Mouse (Mus musculus): ENCODE results near the gene Grb10. TPM values are rescaled to one million over a fixed set of nuclear protein-coding genes. Genes with fewer than 3 reads are reported as not detected.

Grb10 gene
- polyA plus RNA-seq (2015; fragmentation: Illumina TruSeq; extraction: RNeasy Lipid Tissue Mini Kit (QIAGEN cat#74804); ENCODE audit: insufficient read depth, low replicate concordance), result 10.0 TPM

GRCm38 (mm10) chr11:12038470-12038985 is at the start of gene Grb10:
Gene Grb10 (minus strand): TSS chr11:12038683.

DNA sequence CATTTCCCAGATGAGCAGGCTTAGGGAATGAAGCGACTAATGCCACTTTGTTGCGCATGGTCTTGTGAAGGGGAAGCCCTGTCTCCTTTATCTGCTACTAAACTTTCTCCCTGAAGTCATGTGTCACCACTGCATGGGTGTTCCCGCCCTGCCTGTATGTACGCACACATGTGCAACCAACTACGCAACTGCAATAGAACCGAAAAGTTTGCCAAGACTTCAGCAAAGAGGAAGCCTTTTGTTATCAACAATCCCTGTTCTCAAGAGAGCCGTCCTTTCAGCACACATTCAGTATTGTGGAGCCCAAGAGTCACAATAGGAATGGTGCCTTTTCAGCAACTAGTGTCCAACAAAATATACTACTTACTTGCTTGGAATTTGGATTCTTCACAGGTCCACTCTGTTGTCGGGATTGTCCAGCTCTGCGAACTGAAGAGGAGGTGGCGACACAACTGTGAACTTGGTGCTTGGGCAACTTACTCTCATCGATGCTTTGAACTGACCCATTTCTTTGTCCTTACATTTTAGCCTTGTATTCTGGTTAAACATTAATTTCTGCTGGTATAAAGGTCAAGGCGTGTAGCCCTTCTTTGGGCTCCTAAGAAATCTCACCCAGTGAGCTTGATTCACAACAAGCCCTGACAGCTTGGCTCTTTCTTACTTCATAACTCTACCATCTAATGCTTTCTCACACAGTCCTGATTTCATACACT is 140.7 kb downstream of the Grb10 start, which contains the start of gene Ddc:
Ddc (minus strand) TSS at position 500 of the 713 bp plus-strand sequence.

Other genes with a start within 250 kb of the Grb10 start
- gene Fignl1, start 229.7 kb downstream of the Grb10 start, polyA plus RNA-seq (2015; fragmentation: Illumina TruSeq; extraction: RNeasy Lipid Tissue Mini Kit (QIAGEN cat#74804); ENCODE audit: insufficient read depth, low replicate concordance), result 13.9 TPM
- gene Ddc, start 140.5 kb downstream of the Grb10 start, polyA plus RNA-seq (2015; fragmentation: Illumina TruSeq; extraction: RNeasy Lipid Tissue Mini Kit (QIAGEN cat#74804); ENCODE audit: insufficient read depth, low replicate concordance), result 1.9 TPM